Mouse (Mus musculus): ENCODE measurements around the gene Pwwp2b. TPM values are rescaled to one million over a fixed set of nuclear protein-coding genes. Genes with fewer than 3 reads are reported as not detected.
A peak's percentile ranks its signal among the peaks of the same experiment; 100 is the strongest.

Gene Pwwp2b
- polyA plus RNA-seq, 1 experiment: 4.5 TPM

DNA sequence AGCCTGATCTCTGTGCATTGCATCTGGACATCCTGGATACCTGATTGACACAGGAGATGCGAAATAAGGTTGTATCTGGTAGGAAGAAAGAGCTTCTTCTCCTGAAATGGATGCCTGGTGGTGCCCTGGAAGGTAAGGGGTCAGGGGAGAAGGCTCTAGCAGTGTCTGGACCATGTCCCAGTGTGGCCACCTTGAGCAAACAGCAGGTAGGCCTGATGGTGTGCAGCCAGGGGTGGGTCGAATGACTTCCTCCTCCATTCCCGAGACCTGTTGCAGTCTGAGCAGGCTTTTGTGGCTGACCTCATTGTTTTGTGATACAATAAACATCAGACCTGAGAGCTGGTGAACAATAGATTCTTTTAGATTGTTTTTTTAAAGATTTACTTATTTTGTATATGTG, 33.8 kb downstream of the Pwwp2b start:
- no peak for TF ChIP-seq CTCF (IDR thresholded peaks at IDR 0.05; ENCODE audit: borderline replicate concordance, extremely low read depth, insufficient read depth, insufficient read length)
- no peak for TF ChIP-seq POLR2A (IDR thresholded peaks at IDR 0.05; ENCODE audit: borderline replicate concordance, extremely low read depth, insufficient read depth, insufficient read length, poor library complexity, severe bottlenecking)
- no peak for DNase-seq (ENCODE audit: low read depth)

DNA sequence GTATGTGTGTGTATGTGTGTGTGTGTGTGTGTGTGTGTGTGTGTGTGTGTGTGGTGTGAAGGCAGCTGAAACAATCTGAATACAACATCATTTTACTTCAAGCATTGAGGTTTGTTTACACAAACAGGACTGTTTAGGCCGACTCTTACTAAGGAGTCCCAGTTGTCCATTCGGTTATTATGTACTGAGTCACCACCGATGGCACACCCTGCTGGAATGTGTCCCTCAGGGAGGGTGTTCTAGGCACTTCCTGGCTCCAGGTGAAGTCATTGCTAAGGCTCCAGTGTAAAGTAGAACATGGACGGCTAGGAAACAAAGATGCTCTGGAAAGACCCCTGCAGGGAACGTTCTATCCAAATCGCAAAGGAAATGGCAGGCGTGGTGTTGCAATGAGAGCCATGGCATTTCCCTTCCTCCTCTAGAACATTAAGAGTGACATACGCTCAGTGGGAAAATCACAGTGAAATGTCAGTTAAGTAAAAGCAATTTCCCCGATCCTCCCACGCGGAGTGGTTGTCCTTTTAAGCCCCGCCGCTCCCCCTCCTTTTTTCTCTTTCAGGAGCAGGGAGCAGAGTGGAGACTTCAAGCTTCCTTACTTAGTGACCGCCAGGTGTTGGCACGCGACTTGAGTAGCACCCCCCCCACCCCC, 37.1 kb downstream of the Pwwp2b start:
- peak; percentile 19 for DNase-seq (ENCODE audit: low read depth)
- TF ChIP-seq CTCF (IDR thresholded peaks at IDR 0.05; ENCODE audit: borderline replicate concordance, extremely low read depth, insufficient read depth, insufficient read length) (no peak), POLR2A (IDR thresholded peaks at IDR 0.05; ENCODE audit: borderline replicate concordance, extremely low read depth, insufficient read depth, insufficient read length, poor library complexity, severe bottlenecking) (no peak)

DNA sequence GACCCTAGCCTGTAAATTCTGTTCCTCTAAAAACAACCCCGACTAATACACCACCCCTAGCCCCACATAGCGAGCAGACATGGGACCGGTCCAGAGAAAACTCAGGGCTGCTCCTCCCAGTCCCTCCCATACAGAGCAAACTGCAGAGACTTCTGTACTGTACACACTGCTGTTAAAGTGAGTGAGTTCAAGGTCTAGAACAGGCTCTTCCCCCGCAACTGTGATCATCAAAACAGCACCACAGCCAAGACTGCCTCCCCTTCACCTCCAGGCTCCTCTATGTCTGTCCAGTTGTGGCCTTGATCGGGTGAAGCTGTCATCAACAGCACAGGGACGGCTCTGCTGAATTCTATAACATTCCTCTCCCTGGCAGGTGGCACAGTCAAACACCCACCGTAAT, 40.3 kb downstream of the Pwwp2b start:
- TF ChIP-seq POLR2A (IDR thresholded peaks at IDR 0.05; ENCODE audit: borderline replicate concordance, extremely low read depth, insufficient read depth, insufficient read length, poor library complexity, severe bottlenecking): no peak
- no peak for TF ChIP-seq CTCF (IDR thresholded peaks at IDR 0.05; ENCODE audit: borderline replicate concordance, extremely low read depth, insufficient read depth, insufficient read length)
- no peak for DNase-seq (ENCODE audit: low read depth)

DNA sequence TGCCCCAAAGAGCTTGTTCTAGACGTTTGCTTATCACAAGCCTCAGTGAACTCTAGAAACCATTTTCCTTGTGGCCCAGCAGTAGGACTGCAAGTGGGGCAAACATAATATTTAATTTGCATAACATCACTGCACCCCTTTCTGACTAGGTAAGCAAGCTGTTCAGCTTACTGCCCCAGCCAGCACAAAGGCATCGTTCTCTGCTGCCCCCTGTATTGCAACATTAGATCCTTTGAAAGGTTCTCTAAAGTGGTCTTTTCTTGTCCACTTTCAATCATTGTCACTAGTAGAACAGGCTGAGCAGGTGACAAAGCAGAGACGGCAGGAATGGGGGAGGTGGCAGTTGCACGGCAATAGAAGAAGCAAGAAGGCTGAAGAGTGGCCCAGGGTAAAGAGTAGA, 45.1 kb downstream of the Pwwp2b start:
- no peak for DNase-seq (ENCODE audit: low read depth)
- TF ChIP-seq CTCF (IDR thresholded peaks at IDR 0.05; ENCODE audit: borderline replicate concordance, extremely low read depth, insufficient read depth, insufficient read length) (no peak), POLR2A (IDR thresholded peaks at IDR 0.05; ENCODE audit: borderline replicate concordance, extremely low read depth, insufficient read depth, insufficient read length, poor library complexity, severe bottlenecking) (no peak)

DNA sequence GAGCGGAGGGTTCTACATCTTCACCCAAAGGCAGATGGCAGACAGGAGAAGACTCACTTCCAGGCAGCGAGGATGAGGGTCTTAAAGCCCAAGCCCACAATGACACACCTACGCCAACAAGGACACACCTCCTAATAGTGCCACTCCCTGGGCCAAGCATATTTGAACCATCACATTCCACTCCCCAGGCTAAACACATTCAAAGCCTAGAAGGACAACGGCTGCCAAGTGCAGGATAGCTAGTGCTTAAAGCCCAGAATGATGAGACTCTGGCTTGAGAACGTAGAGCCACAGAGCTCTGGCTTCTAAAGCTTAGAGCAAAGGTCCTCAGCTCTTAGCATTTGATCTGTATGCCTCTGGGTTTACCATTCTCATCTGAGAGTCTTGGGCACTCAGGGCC, 45.8 kb downstream of the Pwwp2b start:
- TF ChIP-seq CTCF (IDR thresholded peaks at IDR 0.05; ENCODE audit: borderline replicate concordance, extremely low read depth, insufficient read depth, insufficient read length) (no peak), POLR2A (IDR thresholded peaks at IDR 0.05; ENCODE audit: borderline replicate concordance, extremely low read depth, insufficient read depth, insufficient read length, poor library complexity, severe bottlenecking) (no peak)
- DNase-seq (ENCODE audit: low read depth): no peak

DNA sequence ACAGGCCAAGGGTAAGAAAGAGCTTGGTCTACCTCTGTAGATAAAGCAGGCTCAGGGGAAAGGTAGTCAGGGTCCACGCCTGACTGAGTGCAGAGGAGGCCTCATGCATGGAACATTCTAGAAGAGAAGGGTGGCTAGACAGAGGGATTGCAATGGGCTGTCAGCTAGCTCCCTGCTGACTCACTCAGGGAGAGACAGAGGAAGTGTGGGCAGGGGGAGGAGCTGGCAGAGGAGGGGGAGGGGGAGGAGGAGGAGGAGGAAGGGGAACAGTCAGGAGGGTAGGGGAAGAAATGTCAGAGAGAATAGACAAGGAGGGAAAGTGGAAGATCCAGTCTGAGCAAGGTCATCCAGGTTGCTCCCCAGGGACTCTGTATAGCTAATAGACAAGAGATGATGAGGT, 47.4 kb downstream of the Pwwp2b start:
- TF ChIP-seq POLR2A (IDR thresholded peaks at IDR 0.05; ENCODE audit: borderline replicate concordance, extremely low read depth, insufficient read depth, insufficient read length, poor library complexity, severe bottlenecking): no peak
- TF ChIP-seq CTCF (IDR thresholded peaks at IDR 0.05; ENCODE audit: borderline replicate concordance, extremely low read depth, insufficient read depth, insufficient read length): no peak
- no peak for DNase-seq (ENCODE audit: low read depth)

DNA sequence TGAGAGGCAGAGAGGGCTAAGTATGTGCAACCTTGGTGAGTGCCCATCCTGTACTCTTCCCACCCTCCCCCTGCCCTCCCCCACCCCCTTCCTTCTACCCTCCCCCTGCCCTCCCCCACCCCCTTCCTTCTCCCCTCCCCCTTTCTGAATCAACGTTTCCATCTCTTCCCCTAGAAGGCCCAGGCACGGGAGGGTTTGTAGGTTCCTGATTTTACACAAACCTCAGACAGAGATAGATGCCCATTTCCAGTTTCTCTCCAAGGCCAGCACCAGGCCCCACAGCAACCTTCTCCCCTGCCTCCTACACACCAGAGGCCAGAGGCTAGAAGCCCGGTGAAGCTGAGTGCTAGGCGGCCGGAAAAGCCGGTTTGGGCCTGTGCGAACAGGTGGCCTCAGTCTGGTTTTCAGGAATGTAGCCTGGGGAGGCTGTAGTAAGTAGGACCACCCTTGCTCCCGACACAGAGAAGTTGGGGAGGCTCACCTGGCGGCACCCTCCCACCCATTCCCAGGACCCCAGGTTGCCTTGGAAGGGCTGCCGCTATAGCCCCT, 48.3 kb downstream of the Pwwp2b start:
- TF ChIP-seq POLR2A (IDR thresholded peaks at IDR 0.05; ENCODE audit: borderline replicate concordance, extremely low read depth, insufficient read depth, insufficient read length, poor library complexity, severe bottlenecking): no peak
- no peak for TF ChIP-seq CTCF (IDR thresholded peaks at IDR 0.05; ENCODE audit: borderline replicate concordance, extremely low read depth, insufficient read depth, insufficient read length)
- DNase-seq (ENCODE audit: low read depth): no peak

DNA sequence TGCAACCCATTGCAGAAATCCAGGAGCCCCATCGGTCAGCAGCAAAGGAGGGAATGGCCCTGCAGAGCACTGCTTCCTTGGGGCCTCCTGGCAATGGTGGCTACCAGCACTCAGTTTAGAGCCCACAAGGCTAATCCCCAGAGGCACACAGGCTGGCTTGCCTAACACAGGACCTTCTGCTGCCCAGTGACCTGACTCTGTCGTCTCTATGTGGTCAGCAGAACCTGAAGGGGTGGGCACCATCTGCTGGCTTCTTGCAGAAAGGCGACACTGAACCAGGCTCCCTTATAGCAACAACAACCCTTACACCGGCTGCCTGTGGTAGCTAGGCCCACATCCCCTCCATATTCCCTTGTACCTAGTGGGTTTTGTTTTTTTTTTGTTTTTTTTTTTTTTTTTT, 50.2 kb downstream of the Pwwp2b start:
- TF ChIP-seq POLR2A (IDR thresholded peaks at IDR 0.05; ENCODE audit: borderline replicate concordance, extremely low read depth, insufficient read depth, insufficient read length, poor library complexity, severe bottlenecking) (no peak), CTCF (IDR thresholded peaks at IDR 0.05; ENCODE audit: borderline replicate concordance, extremely low read depth, insufficient read depth, insufficient read length) (peak; percentile 37; the same call in 1 of the 2 replicates)
- peak; percentile 53 for DNase-seq (ENCODE audit: low read depth)

DNA sequence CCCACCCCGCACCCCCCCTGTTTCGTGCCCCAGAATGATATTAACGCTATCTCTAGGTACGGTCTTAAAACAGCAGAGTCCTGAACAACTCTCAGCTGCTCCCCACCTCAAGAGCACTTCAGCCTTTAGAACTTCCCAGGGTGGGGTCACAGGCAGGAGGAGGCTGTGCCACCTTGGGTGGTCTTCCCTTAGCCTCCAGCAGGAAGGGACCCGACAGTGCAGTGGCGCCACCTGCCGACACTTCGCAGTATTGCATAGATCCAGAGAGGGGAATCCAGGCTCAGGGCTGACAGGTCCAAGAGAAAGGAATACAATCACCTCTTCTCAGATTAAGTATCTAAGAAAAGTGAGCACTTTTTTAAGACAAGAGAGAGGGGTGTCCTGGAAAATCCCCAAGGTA, 51.1 kb downstream of the Pwwp2b start:
- DNase-seq (ENCODE audit: low read depth): peak; percentile 74
- TF ChIP-seq POLR2A (IDR thresholded peaks at IDR 0.05; ENCODE audit: borderline replicate concordance, extremely low read depth, insufficient read depth, insufficient read length, poor library complexity, severe bottlenecking): no peak
- peak; percentile 98 for TF ChIP-seq CTCF (IDR thresholded peaks at IDR 0.05; ENCODE audit: borderline replicate concordance, extremely low read depth, insufficient read depth, insufficient read length)

DNA sequence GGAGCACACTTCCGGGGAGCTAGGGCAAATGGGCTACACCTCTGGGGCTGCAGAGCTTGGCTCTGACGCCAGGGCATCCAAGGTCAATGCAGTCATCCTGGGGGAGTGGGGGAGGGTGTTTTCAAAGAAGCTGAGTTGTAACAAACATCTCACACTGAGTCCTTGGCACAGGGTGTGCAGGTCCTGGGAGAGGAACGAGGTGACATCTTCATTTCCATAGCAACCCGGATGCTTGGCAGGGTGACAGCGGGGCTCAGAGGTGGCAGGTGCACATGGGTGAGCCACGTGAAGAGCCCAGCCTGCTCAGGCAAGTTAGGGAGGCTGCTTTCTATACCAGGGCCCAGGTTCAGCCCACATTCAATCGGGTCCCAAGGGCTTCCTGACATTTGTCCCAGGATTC, 52.1 kb downstream of the Pwwp2b start:
- TF ChIP-seq CTCF (IDR thresholded peaks at IDR 0.05; ENCODE audit: borderline replicate concordance, extremely low read depth, insufficient read depth, insufficient read length) (no peak), POLR2A (IDR thresholded peaks at IDR 0.05; ENCODE audit: borderline replicate concordance, extremely low read depth, insufficient read depth, insufficient read length, poor library complexity, severe bottlenecking) (no peak)
- DNase-seq (ENCODE audit: low read depth): no peak

DNA sequence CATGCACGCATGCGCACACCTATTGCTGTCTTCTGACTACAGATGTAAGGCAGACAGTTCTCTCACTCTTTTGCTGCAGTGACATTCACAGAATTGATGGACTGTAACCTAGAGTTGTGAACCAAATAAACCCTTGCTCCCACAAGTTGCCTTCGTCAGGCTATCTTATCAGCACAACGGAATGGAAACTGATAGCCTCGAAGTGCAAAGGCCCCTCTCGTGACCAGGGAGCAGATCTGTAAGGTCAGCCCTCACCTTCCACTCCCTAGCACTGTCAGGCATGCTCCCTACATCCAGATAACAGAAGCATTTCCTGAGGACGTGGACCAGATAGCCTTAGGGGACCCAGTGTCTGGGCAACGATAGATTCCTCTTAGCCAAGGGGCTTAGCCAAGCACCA, 53.2 kb downstream of the Pwwp2b start:
- no peak for DNase-seq (ENCODE audit: low read depth)
- TF ChIP-seq POLR2A (IDR thresholded peaks at IDR 0.05; ENCODE audit: borderline replicate concordance, extremely low read depth, insufficient read depth, insufficient read length, poor library complexity, severe bottlenecking) (no peak), CTCF (IDR thresholded peaks at IDR 0.05; ENCODE audit: borderline replicate concordance, extremely low read depth, insufficient read depth, insufficient read length) (no peak)

DNA sequence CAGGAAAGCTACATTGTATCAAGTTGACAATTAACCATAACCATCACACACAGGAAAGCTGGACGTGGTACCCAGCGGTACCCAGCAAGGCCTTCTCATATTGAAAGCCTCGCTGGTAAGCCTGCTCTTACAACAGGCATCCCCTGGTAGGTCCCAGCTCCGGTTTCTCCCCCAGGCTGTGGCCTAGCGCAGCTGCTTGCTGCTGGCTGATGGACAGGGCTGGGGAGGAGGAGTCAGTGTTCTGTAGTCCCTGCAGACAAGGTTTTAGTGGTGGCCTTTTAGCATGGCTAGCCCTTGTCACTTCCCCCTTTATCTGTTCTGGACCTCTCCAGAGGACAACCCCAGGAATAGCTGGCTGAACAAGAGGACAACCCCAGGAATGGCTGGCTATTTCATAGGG, 54.0 kb downstream of the Pwwp2b start:
- no peak for DNase-seq (ENCODE audit: low read depth)
- TF ChIP-seq CTCF (IDR thresholded peaks at IDR 0.05; ENCODE audit: borderline replicate concordance, extremely low read depth, insufficient read depth, insufficient read length) (no peak), POLR2A (IDR thresholded peaks at IDR 0.05; ENCODE audit: borderline replicate concordance, extremely low read depth, insufficient read depth, insufficient read length, poor library complexity, severe bottlenecking) (no peak)
